Mouse (Mus musculus) neural tube, embryonic 14.5 days (tissue): Measurements from ENCODE around the gene Psg16. TPM values are rescaled to one million over a fixed set of nuclear protein-coding genes. Genes with fewer than 3 reads are reported as not detected.
A peak's percentile ranks its signal among the peaks of the same experiment; 100 is the strongest.

Experiments used
- ATAC-seq: fragments of 200-750 bp; cut with Nextera tagmentation; 2 replicates; pipeline ENCODE4 v1.8.0; 2017; ENCODE audit warnings: low read depth, mild to moderate bottlenecking, moderate TSS enrichment, moderate library complexity
- H3K27ac ChIP-seq: fragments of 300-500 bp; sonication (generic); 2 replicates; pipeline ENCODE4 v1.5.1; 2014; ENCODE audit warnings: low read depth, mild to moderate bottlenecking, control low read depth, low read length, moderate library complexity, mixed read lengths
- H3K27me3 ChIP-seq: fragments of 300-500 bp; sonication (generic); 2 replicates; pipeline ENCODE4 v1.6.1; 2014; ENCODE audit warnings: low read length; ENCODE audit not compliant: control insufficient read depth, insufficient read depth
- H3K36me3 ChIP-seq: fragments of 300-500 bp; sonication (generic); 2 replicates; pipeline ENCODE4 v1.6.1; 2014; ENCODE audit warnings: low read length, mixed read lengths; ENCODE audit not compliant: control insufficient read depth, insufficient read depth
- H3K4me1 ChIP-seq: fragments of 300-500 bp; sonication (generic); 2 replicates; pipeline ENCODE4 v1.6.1; 2014; ENCODE audit warnings: low read length; ENCODE audit not compliant: control insufficient read depth, insufficient read depth
- H3K4me2 ChIP-seq: fragments of 300-500 bp; sonication (generic); 2 replicates; pipeline ENCODE4 v1.6.1; 2014; ENCODE audit warnings: mild to moderate bottlenecking, low read depth, low read length, control low read depth
- H3K4me3 ChIP-seq: fragments of 300-500 bp; sonication (generic); 2 replicates; pipeline ENCODE4 v1.5.1; 2014; ENCODE audit warnings: low read depth, low read length, control low read depth, mixed read lengths
- H3K9ac ChIP-seq: fragments of 300-500 bp; sonication (generic); replicated peaks from 2 replicates; pipeline ENCODE4 v1.6.1; 2014; ENCODE audit warnings: low read depth, mild to moderate bottlenecking, control low read depth, low read length, mixed read lengths
- H3K9me3 ChIP-seq: fragments of 300-500 bp; sonication (generic); 2 replicates; pipeline ENCODE4 v1.6.1; 2016; ENCODE audit warnings: low read length; ENCODE audit not compliant: control insufficient read depth
- WGBS: fragments of 180-500 bp; shearing (Covaris S2); extraction: QIAGEN DNeasy Blood & Tissue Kit; methylation state at CpG from one replicate; pipeline ENCODE4 v1.1.7; 2014; 5-methylcytosine and 5-hydroxymethylcytosine counted together
- polyA plus RNA-seq: library from polyadenylated mRNA; unstranded; fragments of >200 nt; fragmentation: Nextera tagmentation; extraction: Ambion mirVana; gene quantifications from 2 replicates; pipeline ENCODE4 v1.2.1, GENCODE M21; 2014

The Psg16 gene
- 3.7 and 4.0 TPM in 2 replicates for polyA plus RNA-seq

DNA sequence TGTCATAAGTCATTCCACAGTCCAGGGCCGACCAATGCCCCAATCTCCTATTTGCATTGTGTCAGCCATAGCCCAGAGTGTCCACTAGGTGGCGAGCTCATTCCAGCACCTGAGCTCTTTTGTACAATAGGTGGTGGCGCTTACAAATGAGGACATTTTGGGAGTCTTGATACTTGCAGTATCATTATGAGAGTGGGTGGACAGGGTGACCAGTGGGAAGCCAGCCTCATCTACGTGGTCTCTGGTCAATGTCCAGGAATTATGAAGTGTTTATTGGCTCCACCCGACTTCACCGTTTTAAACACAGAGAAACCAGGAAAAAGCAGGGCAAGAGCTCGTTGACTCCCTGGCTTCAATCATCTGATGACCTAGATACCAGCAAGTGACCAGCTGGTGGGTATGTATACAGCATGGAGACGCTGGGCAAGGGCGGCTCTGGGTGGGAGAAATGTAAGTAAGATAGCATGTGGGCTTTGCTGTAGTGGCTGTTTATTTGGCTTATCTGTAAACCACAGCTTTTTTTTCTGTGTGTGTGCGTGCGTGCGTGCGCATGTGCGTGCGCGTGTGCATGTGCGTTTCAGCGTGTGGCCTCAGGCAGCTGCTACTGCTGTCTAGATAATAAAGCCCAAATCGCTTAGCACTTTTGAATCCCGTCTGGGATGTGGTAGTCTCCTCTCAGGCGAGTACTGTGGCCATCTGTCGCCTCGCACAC is at the start of gene Psg16:
TSS of gene Psg16 (plus strand) at position 137 of the 712 bp plus-strand sequence.
- 65% methylated on average over 23 of the region's 23 CpGs for WGBS
- Histone ChIP-seq H3K36me3 (no peaks in the 10 kb centered on the region), H3K4me3 (no peak within 1 kb of the TSS), H3K9me3 (no peaks in the 10 kb centered on the region), H3K4me2 (peak within 1 kb of the TSS; percentile 12; the same call in 1 of the 2 replicates), H3K9ac (no peak within 1 kb of the TSS), H3K4me1 (no peaks in the 10 kb centered on the region), H3K27ac (no peak within 1 kb of the TSS), H3K27me3 (no peaks in the 10 kb centered on the region)
- peak; percentile 92 for ATAC-seq

DNA sequence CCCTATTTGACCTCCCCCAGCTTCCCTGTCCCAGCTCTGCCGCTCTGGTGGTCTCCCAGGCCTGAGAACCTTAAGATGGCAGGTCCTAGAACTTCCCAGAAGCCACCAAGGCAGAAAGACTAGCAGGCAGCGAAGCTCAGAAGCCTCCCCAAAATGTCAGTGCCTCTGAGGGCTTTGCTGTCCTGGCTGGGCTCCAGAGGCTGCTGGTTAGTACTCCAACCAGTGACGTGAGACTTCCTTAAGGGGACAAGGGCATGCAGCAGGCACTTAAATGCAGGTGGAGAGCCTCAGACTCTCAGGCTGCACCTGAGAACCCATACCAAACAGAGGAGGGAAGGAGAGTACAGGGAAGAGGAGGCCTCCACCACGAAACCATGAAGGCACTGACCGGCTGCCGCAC is 49.7 kb upstream of the Psg16 start:
- Histone ChIP-seq H3K9ac (0 out of 2 replicates have a peak overlapping the region, but pooled peaks have one; percentile 11), H3K36me3 (peaks cover 16% of the 10 kb centered on the region), H3K9me3 (no peaks in the 10 kb centered on the region), H3K4me2 (no peak overlapping the region), H3K4me1 (peaks cover 14% of the 10 kb centered on the region), H3K4me3 (no peak overlapping the region), H3K27me3 (no peaks in the 10 kb centered on the region), H3K27ac (no peak overlapping the region)
- 93% methylated on average over 6 of the region's 6 CpGs for WGBS
- ATAC-seq = no peak

DNA sequence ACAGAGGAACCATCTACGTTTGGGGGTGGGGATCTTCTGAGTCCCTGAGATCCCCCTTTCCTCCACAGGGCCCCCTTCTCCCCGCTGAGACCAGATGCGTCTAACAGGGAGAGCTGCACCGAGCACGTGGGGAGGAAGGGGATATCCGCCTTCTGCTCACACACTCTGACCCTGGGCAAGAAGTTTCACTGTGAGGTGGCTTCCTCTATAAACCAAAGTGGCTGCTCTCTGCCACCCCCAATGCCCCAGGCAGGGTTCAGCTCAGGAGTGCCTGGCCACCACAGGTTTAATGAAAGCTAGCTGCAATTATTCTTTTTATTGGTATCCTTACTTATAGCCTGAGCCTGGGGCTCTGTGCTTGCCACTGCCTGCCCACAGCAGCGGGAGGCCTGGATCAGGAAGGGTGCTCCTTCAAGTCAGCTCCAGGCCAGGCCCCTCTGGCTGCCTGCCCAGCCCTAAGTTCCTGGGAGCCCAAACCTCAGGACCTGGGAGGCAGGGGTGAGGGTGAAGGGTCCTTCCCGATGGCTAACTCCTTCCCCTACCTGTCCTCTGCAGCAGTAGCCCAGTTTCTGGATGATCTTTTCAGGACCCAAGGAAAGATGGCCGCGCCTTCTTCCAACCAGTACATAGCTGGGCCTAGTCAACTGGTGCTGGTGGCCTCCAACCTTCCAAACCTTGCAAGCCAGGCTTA is 48.9 kb upstream of the Psg16 start:
- Histone ChIP-seq H3K9me3 (no peaks in the 10 kb centered on the region), H3K4me1 (peaks cover 14% of the 10 kb centered on the region), H3K4me2 (no peak overlapping the region), H3K36me3 (peaks cover 16% of the 10 kb centered on the region), H3K4me3 (no peak overlapping the region), H3K27me3 (no peaks in the 10 kb centered on the region), H3K9ac (no peak overlapping the region), H3K27ac (no peak overlapping the region; the same call in 1 of the 2 replicates)
- WGBS = 89% methylated on average over 10 of the region's 10 CpGs
- ATAC-seq = no peak

DNA sequence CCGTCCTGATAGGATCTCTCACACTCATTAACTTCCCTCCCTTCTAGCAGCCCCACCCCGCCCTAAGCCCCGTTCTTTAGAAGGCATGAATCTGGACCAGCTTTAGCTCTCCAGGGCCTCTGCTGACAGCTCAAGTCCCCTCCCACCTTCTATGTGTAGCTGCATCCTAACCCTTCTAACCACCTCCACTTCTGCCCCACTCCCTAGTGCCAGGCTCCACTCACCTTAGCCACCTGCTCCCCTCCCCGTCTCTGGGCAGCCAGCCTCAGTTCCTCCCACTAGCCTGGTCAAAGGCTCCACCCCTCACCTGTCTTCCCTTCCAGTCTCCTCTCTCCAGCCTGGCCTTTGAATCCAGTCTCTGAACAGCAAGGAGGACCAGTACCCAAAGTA is 48.3 kb upstream of the Psg16 start:
- 79% methylated on average over 4 of the region's 4 CpGs for WGBS
- H3K27me3 ChIP-seq = no peaks in the 10 kb centered on the region
- no peak overlapping the region for H3K4me3 ChIP-seq
- no peak overlapping the region for H3K27ac ChIP-seq
- H3K9ac ChIP-seq = no peak overlapping the region
- peaks cover 16% of the 10 kb centered on the region for H3K36me3 ChIP-seq
- no peaks in the 10 kb centered on the region for H3K9me3 ChIP-seq
- H3K4me2 ChIP-seq = no peak overlapping the region
- H3K4me1 ChIP-seq = peaks cover 14% of the 10 kb centered on the region
- no peak for ATAC-seq

DNA sequence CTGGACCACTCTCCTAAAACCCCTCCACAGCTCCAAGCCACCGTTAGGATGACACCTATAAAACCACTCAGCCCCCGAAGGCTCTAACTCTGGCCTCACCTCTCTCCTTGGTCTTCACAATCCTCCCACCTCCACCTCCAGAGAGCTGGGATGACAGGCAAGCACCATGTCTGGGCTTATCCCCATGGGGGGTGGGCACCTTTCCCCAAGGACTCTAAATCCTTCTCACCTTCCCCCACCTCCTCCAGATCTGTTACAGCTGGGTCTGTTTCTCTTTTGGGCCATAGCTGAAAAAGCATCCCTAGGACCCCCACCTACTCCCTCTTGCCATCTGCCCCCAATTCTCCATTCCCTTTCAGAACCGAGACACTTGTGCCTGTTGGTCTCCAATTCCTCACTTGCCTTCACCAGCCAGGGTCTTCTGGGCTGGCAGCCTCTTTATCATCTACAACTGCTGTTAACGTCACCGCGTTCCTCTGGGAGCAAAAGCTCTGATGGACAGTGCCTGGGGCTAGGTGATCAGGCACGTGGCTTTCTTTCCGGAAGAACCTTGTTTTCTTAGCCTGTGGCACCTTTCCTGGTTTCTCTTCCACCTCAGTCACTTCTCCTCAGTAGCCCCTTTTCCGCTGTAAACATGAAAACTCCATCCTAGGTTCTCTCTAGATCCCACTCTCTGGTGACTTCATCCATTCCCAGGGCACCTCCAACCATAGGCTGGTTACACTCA is 47.8 kb upstream of the Psg16 start:
- H3K4me3 ChIP-seq = peak overlapping the region; percentile 82
- no peak for ATAC-seq
- peaks cover 14% of the 10 kb centered on the region for H3K4me1 ChIP-seq
- H3K36me3 ChIP-seq = peaks cover 11% of the 10 kb centered on the region
- H3K27ac ChIP-seq = no peak overlapping the region
- H3K9me3 ChIP-seq = no peaks in the 10 kb centered on the region
- WGBS = 81% methylated on average over 9 of the region's 9 CpGs
- H3K27me3 ChIP-seq = no peaks in the 10 kb centered on the region
- peak overlapping the region; percentile 89; the same call in 1 of the 2 replicates for H3K4me2 ChIP-seq
- no peak overlapping the region for H3K9ac ChIP-seq

DNA sequence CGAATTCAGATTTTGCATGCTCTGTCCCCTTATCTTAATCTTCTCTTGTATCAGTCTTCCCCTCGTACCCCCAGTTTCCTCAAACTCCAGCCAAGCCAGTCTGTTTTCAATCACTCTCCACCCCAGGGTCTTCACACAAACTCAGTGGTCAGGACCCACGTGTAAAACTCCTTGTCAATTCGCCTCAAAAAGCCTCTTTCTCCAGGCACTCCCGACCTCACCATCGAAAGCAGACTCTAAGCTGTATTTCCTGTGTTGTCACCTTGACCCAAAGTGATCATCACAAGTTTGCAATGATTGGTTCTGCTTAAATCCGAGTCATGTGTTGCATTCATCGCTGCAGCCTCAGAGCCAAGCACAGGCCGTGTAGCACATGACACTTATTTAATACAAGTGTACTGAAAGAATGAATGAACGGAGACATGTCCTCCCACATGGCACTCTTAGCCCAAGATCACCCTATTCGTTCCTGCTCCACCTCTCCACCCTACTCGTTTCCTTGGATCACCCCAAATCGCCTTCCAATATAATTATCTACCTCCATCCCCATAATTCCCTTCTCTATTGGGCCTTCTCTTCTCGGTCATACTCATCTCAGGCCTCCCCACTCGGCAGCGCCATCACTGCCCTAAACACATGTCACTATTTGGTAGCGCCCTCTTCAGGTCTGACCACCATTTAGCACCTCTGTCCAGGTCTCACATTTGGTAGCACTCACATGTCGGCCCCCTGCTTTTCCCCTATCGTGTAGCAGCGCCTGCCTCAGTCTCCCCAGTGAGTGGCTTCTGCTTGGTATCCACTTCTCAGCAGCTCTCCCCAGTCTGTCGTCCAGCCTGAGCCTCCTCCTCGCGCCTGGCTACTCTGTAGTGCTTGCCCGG is 46.9 kb upstream of the Psg16 start:
- Histone ChIP-seq H3K9ac (peak overlapping the region; percentile 78), H3K9me3 (no peaks in the 10 kb centered on the region), H3K27me3 (no peaks in the 10 kb centered on the region), H3K36me3 (0 out of 2 replicates have a peak, but pooled peaks cover 2% of the 10 kb centered on the region), H3K4me1 (peaks cover 14% of the 10 kb centered on the region), H3K4me2 (peak overlapping the region; percentile 89), H3K4me3 (peak overlapping the region; percentile 82), H3K27ac (0 out of 2 replicates have a peak overlapping the region, but pooled peaks have one; percentile 57)
- WGBS = 10% methylated on average over 24 of the region's 24 CpGs
- ATAC-seq = peak; percentile 4

DNA sequence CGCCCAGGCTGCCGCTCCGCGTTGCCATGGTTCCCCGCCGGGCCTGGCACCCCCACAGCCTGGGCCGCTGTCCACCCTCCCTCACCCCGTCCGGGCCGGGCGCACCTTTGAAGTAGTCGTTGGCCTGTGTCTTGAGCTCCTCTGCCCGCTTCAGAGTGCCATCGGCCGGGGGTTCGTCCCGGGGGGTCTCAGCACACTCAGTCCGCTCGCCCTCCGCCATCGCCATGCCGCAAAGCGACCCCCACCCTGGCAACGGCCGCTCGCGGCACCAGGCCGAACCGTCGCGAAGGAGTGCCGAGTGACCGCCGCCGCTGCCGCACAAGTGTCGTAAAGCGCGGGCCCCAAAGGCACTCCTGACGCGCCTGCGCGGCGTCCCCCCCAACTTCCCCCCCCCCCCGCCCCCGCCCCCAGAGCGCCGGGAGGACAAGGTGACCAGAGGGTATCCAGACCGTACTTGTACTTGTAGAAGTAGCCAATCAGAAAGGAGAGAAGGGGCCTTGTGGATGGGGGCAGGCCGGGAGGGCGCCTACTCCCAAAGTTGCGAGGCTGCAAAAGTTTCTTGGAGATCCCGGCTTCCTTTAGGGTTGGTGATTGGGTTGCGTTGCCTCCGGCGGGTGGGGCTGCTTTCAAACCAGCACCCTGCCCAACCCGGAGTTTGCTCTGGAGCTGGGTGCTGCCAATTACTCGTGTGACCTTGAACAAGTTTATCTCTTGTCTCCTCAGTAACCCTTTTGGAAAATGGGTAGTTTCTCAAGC is 46.1 kb upstream of the Psg16 start, which contains the start of gene Ppp5c:
TSS of gene Ppp5c (minus strand) at position 337 of the 756 bp plus-strand sequence.
- H3K27me3 ChIP-seq = no peaks in the 10 kb centered on the region
- H3K9ac ChIP-seq = peak within 1 kb of the TSS; percentile 78
- 0 out of 2 replicates have a peak within 1 kb of the TSS, but pooled peaks have one; percentile 57 for H3K27ac ChIP-seq
- under 1% methylated on average over 55 of the region's 58 CpGs for WGBS
- no peaks in the 10 kb centered on the region for H3K9me3 ChIP-seq
- H3K4me3 ChIP-seq = peak within 1 kb of the TSS; percentile 82
- peak; percentile 87 for ATAC-seq
- H3K4me2 ChIP-seq = peak within 1 kb of the TSS; percentile 89
- H3K36me3 ChIP-seq = no peaks in the 10 kb centered on the region
- peaks cover 14% of the 10 kb centered on the region for H3K4me1 ChIP-seq

DNA sequence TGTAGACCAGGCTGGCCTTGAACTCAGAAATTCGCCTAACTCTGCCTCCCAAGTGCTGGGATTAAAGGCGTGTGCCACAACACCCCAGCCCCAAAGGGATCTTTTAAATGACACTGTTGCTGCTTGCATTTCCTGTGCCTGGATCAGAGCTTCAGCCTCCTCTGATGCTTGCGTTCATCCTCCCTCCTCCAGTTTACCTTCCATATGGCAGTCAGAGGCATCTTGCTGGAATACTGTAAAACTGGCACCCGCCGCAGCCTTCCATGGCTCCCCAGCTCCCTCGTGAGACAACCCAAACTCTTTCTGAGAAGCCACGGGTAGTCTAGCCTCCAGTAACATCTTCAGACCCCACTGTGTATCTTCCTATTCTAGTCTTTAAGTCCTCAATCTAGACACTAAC is 44.9 kb upstream of the Psg16 start:
- no peak overlapping the region for H3K27ac ChIP-seq
- peaks cover 14% of the 10 kb centered on the region for H3K4me1 ChIP-seq
- no peaks in the 10 kb centered on the region for H3K36me3 ChIP-seq
- no peak overlapping the region for H3K9ac ChIP-seq
- no peaks in the 10 kb centered on the region for H3K27me3 ChIP-seq
- no peak overlapping the region for H3K4me3 ChIP-seq
- no peak for ATAC-seq
- no peaks in the 10 kb centered on the region for H3K9me3 ChIP-seq
- H3K4me2 ChIP-seq = no peak overlapping the region
- WGBS = 77% methylated on average over 7 of the region's 7 CpGs
